Mouse (Mus musculus) ovary, postnatal 14 days (tissue): ENCODE results near the gene Olfr231.

ENCODE experiments used
- DNase-seq: peaks from one replicate; pipeline ENCODE4 v3.0.0; 2022; ENCODE audit warnings: low spot score

The Olfr231 gene

GRCm38 (mm10) chr1:174121062-174121461 lies at the start of gene Olfr231:
TSS of gene Olfr231 (minus strand) at chr1:174121162.
- no peak for DNase-seq

GRCm38 (mm10) chr1:174169024-174169423 lies 48.1 kb upstream of the Olfr231 start:
- DNase-seq = no peak

- DNase-seq = no peak
Observed at GRCm38 (mm10) chr1:174159095-174159494, 38.1 kb upstream of the Olfr231 start.

- no peak for DNase-seq
Observed at GRCm38 (mm10) chr1:174158512-174158911, 37.5 kb upstream of the Olfr231 start.

GRCm38 (mm10) chr1:174157622-174158021 lies 36.7 kb upstream of the Olfr231 start:
- no peak for DNase-seq

GRCm38 (mm10) chr1:174155333-174155732 lies 34.4 kb upstream of the Olfr231 start, which contains the start of gene Olfr420:
TSS of gene Olfr420 (plus strand) at chr1:174155633.
- no peak for DNase-seq

- DNase-seq = no peak
Observed at GRCm38 (mm10) chr1:174149289-174149688, 28.3 kb upstream of the Olfr231 start.

- DNase-seq = no peak
Observed at GRCm38 (mm10) chr1:174146696-174147095, 25.7 kb upstream of the Olfr231 start.

GRCm38 (mm10) chr1:174141384-174141783 lies 20.4 kb upstream of the Olfr231 start:
- no peak for DNase-seq

GRCm38 (mm10) chr1:174131999-174132398 lies 11.0 kb upstream of the Olfr231 start:
- no peak for DNase-seq

- DNase-seq = no peak
Observed at GRCm38 (mm10) chr1:174131217-174131616, 10.3 kb upstream of the Olfr231 start, which contains the start of gene Olfr424. TSS of gene Olfr424 (plus strand) at chr1:174131517.

GRCm38 (mm10) chr1:174103735-174104134 lies 17.2 kb downstream of the Olfr231 start:
- DNase-seq = no peak

- DNase-seq = no peak
Observed at GRCm38 (mm10) chr1:174096591-174096990, 24.4 kb downstream of the Olfr231 start, which contains the start of gene Olfr427. TSS of gene Olfr427 (plus strand) at chr1:174096891.

- DNase-seq = no peak
Observed at GRCm38 (mm10) chr1:174084031-174084430, 36.9 kb downstream of the Olfr231 start, which contains the start of gene Olfr429. TSS of gene Olfr429 (plus strand) at chr1:174084331.

GRCm38 (mm10) chr1:174066305-174066704 lies 54.7 kb downstream of the Olfr231 start, which contains the start of gene Olfr430:
TSS of gene Olfr430 (plus strand) at chr1:174066605.
- DNase-seq = no peak
